Comparison of ENCODE assay signal across 24 mouse cellular contexts in genomic region chr9:46478611-46479010, GRCm38 (mm10).
DNase-seq lines count a peak whose midpoint lies in the region; ATAC-seq and TF ChIP-seq lines count a peak whose summit lies in the region.
"Had no signal": no experiment of that assay in that cellular context is flagged by ENCODE, and none has a peak within 500 bp of the region (broad histone marks: within the 10 kb centered on the region; RNA-seq: fewer than 3 reads in every experiment).

No protein-coding gene starts in this region.

- WGBS in kidney, embryonic 14.5 days: 68% methylated on average over 2 of the region's 2 CpGs
- 35% methylated on average over 2 of the region's 2 CpGs for WGBS in kidney, postnatal 0 days

- H3K36me3 ChIP-seq in kidney, embryonic 14.5 days (ENCODE audit: control insufficient read depth, insufficient read depth, low read length): no peaks in the 10 kb centered on the region
- H3K36me3 ChIP-seq in kidney, postnatal 0 days (ENCODE audit: insufficient read depth, low read length): no peaks in the 10 kb centered on the region
- H3K36me3 ChIP-seq: embryonic facial prominence, embryonic 10.5 days; embryonic facial prominence, embryonic 12.5 days; forebrain, embryonic 15.5 days; G1E had no signal

- ATAC-seq in kidney, embryonic 14.5 days (ENCODE audit: low FRiP score, low TSS enrichment): no peak
- peak; percentile 75; the same call in 1 of the 2 replicates for ATAC-seq in kidney, postnatal 0 days (replicated peaks; ENCODE audit: low FRiP score, low read depth)
- ATAC-seq: activated CD4-positive, CD25-positive, alpha-beta regulatory T cell, adult 4 months; CD4-positive, CD25-positive, alpha-beta regulatory T cell, adult 4 months; forebrain, embryonic 13.5 days; forebrain, embryonic 15.5 days; Patski had no signal

- peak; percentile 24 for DNase-seq in kidney, adult 11 months
- peak; percentile 21 to 27 for DNase-seq in kidney, adult 8-10 months
- DNase-seq in kidney, adult 18-20 months: no peak
- DNase-seq in kidney, postnatal 0 days (ENCODE audit: low spot score): no peak
- no peak for DNase-seq in kidney, postnatal 4 days
- DNase-seq: adrenal gland, adult 8-10 months; adrenal gland, postnatal 14 days; adrenal gland, postnatal 36 days; B cell, adult 2 months; cerebellum, adult 11-12 months; cerebellum, adult 2 months; cerebellum, adult 9-10 months; cerebellum, postnatal 10 days; cerebellum, postnatal 25 days had no signal

- no peak overlapping the region for H3K4me2 ChIP-seq in kidney, embryonic 14.5 days (replicated peaks; ENCODE audit: low read depth, low read length)
- no peak overlapping the region for H3K4me2 ChIP-seq in kidney, postnatal 0 days (ENCODE audit: low read length)
- H3K4me2 ChIP-seq: embryonic facial prominence, embryonic 12.5 days; forebrain, embryonic 13.5 days; forebrain, embryonic 15.5 days had no signal

- H3K4me3 ChIP-seq in kidney, embryonic 14.5 days (ENCODE audit: low read length): no peak overlapping the region
- H3K4me3 ChIP-seq in kidney, postnatal 0 days (replicated peaks; ENCODE audit: low read depth, low read length): no peak overlapping the region
- H3K4me3 ChIP-seq: embryonic facial prominence, embryonic 10.5 days; embryonic facial prominence, embryonic 12.5 days; forebrain, embryonic 13.5 days; forebrain, embryonic 15.5 days had no signal

- no peak for TF ChIP-seq CTCF in kidney, postnatal 0 days (IDR thresholded peaks at IDR 0.05; ENCODE audit: low read depth)

- no peaks in the 10 kb centered on the region for H3K27me3 ChIP-seq in kidney, embryonic 14.5 days (ENCODE audit: control insufficient read depth, insufficient read depth, low read length)
- H3K27me3 ChIP-seq in kidney, postnatal 0 days (ENCODE audit: insufficient read depth, low read length): no peaks in the 10 kb centered on the region
- H3K27me3 ChIP-seq: CH12.LX; embryonic facial prominence, embryonic 12.5 days; forebrain, embryonic 15.5 days had no signal

- H3K27ac ChIP-seq in kidney, embryonic 14.5 days (ENCODE audit: low read depth, low read length): no peak overlapping the region
- H3K27ac ChIP-seq in kidney, postnatal 0 days: no peak overlapping the region
- H3K27ac ChIP-seq: embryonic facial prominence, embryonic 10.5 days; embryonic facial prominence, embryonic 12.5 days; forebrain, embryonic 13.5 days; forebrain, embryonic 15.5 days had no signal

- H3K4me1 ChIP-seq in kidney, embryonic 14.5 days (ENCODE audit: control insufficient read depth, insufficient read depth, low read length): peaks cover 10% of the 10 kb centered on the region
- 0 out of 2 replicates have a peak, but pooled peaks cover 6% of the 10 kb centered on the region for H3K4me1 ChIP-seq in kidney, postnatal 0 days (replicated peaks; ENCODE audit: insufficient read depth, low read length)

- no peaks in the 10 kb centered on the region for H3K9me3 ChIP-seq in kidney, embryonic 14.5 days (ENCODE audit: control insufficient read depth, low read length)
- H3K9me3 ChIP-seq in kidney, postnatal 0 days (replicated peaks; ENCODE audit: low read length): no peaks in the 10 kb centered on the region
- H3K9me3 ChIP-seq: embryonic facial prominence, embryonic 10.5 days; embryonic facial prominence, embryonic 12.5 days; forebrain, embryonic 13.5 days; forebrain, embryonic 15.5 days; G1E had no signal

- no peak overlapping the region for H3K9ac ChIP-seq in kidney, embryonic 14.5 days (ENCODE audit: low read depth, low read length)
- no peak overlapping the region for H3K9ac ChIP-seq in kidney, postnatal 0 days (ENCODE audit: low read depth, low read length)
- H3K9ac ChIP-seq: embryonic facial prominence, embryonic 12.5 days; forebrain, embryonic 13.5 days; forebrain, embryonic 15.5 days had no signal

Comparison
In these comparisons a context has a peak if more than half of its experiments do, and no peak if none do; other contexts are left out.
1. DNase-seq: peak in kidney, adult 11 months (single experiment) and kidney, adult 8-10 months (2 of 2); none in kidney, adult 18-20 months (single experiment), kidney, postnatal 0 days (single experiment) and kidney, postnatal 4 days (0 of 2).